Mouse (Mus musculus): ENCODE data around the gene Gm11634. TPM values are rescaled to one million over a fixed set of nuclear protein-coding genes. Genes with fewer than 3 reads are reported as not detected.
A peak's percentile ranks its signal among the peaks of the same experiment; 100 is the strongest.

The Gm11634 gene
- total and polyA plus RNA-seq, 3 experiments, result not detected

DNA sequence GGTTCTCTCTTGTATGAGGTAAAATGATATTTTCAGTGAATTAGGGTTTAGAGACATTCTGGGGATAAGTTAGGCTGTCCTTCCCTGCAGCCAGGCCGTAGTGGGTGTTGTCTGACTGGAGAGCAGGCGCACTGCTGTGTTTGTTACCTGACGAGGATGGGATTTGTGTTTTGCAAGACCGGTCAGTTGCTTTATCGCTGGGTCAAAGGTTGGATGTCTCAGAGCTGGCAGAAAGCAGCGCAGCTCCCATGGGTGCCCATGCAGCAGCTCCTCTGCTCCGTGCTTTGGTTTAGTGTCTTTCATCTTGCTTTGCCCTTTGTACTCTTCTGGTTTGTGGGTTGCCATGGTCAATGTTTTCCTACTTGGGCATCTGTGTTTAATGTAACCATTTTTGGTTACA lies 42.5 kb downstream of the Gm11634 start:
- H3K9me3 ChIP-seq (replicated peaks; ENCODE audit: insufficient read depth, low read length), result no peaks in the 10 kb centered on the region
- no peak for DNase-seq (ENCODE audit: low read depth, low spot score)
- no peak overlapping the region for H3K9ac ChIP-seq (ENCODE audit: control insufficient read depth, low read depth, low read length, poor library complexity, severe bottlenecking)
- no peak overlapping the region for H3K4me3 ChIP-seq (ENCODE audit: control insufficient read depth in 1 of 2, insufficient read depth in 1 of 2, low read depth in 2 of 2, low read length in 2 of 2)
- H3K27me3 ChIP-seq (ENCODE audit: control insufficient read depth in 1 of 2, insufficient read depth in 2 of 2, low read length in 2 of 2), result no peaks in the 10 kb centered on the region
- peaks cover 20% of the 10 kb centered on the region for H3K79me2 ChIP-seq (ENCODE audit: control insufficient read depth, insufficient read depth, low read length, poor library complexity)
- H3K4me1 ChIP-seq (ENCODE audit: control insufficient read depth in 1 of 2, insufficient read depth in 2 of 2, low read length in 2 of 2), result peaks cover 2 to 5% of the 10 kb centered on the region in 2 experiments; a peak in 3 of 4 replicates
- TF ChIP-seq JUND (IDR thresholded peaks at IDR 0.05; ENCODE audit: low read depth, low read length), result no peak
- peaks cover 8 to 13% of the 10 kb centered on the region in 2 experiments for H3K36me3 ChIP-seq (ENCODE audit: control insufficient read depth in 1 of 2, insufficient read depth in 2 of 2, low read length in 2 of 2)
- no peak overlapping the region for H3K27ac ChIP-seq (ENCODE audit: control insufficient read depth, low read depth, low read length)

DNA sequence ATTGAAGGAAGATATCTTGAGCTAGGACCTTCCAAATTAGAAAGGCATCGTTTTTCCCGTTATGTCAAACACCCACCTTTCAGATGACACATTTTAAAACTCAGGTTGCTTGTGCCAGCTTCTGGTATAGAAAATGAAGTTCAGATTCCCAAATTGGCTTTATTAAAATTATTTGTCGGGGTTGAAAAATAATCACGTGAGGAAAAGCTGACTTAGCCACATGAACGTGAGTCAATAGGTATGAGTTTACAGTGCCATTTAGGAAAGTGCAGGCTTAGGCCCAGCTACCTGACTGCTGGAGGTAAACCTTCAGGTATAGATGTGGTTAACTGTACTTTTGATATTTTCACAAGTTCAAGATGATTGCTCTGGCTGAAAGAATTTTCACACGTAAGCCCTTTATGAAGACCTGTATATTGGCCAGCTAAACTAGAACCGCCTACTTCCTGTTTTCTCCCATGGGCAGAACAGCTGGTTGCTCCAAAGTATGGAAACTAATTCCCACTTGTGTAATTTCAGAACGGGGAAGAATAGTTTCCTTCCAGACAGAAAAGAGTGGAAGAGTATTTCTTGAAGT lies 45.6 kb downstream of the Gm11634 start:
- DNase-seq (ENCODE audit: low read depth, low spot score), result peak; percentile 76

DNA sequence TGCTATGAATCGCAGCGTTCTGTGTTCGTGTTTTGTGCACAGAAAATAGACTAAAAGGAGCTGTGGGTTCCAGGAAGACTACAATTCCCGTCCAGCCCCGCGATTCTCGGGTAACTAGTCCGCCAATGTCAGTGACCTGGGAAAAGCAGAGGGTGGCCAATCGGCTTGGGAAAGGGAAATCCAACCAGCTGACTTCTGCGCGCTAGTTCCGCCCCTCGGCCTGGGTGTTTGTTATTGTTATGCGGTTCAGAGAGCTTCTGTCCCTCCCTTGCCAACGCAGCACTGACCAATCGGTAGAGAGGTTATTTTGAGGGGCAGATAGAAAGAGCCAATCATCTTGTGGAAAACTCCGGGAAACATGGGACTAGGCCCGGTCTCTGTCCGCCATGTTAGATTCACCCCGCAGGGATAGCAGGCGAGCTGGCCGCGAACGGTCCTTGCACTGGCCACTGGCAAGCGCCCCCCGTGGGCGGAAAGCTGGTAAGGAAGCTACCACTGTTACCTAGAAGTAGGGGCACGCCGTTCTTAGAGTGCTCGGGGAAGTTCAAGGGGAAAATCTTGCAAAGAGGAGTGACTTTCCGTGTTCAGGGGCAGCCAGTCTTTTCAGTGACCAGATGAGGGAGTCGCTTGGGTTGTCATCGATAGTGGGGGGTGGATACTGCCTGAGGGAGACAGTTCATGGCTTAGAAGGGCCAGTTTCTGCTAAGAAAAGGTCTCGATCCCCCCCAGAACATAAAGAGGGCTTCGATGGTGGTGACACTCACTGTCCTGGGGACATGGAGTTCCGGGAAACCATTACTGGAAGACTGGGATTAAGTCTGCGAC lies 46.4 kb downstream of the Gm11634 start:
- peak overlapping the region; percentile 93 for H3K4me3 ChIP-seq (ENCODE audit: control insufficient read depth in 1 of 2, insufficient read depth in 1 of 2, low read depth in 2 of 2, low read length in 2 of 2)
- H3K27ac ChIP-seq (ENCODE audit: control insufficient read depth, low read depth, low read length), result peak overlapping the region; percentile 92
- no peaks in the 10 kb centered on the region for H3K27me3 ChIP-seq (ENCODE audit: control insufficient read depth in 1 of 2, insufficient read depth in 2 of 2, low read length in 2 of 2)
- peak; percentile 100 for DNase-seq (ENCODE audit: low read depth, low spot score)
- H3K36me3 ChIP-seq (ENCODE audit: control insufficient read depth in 1 of 2, insufficient read depth in 2 of 2, low read length in 2 of 2), result peaks cover 4 to 23% of the 10 kb centered on the region in 2 experiments
- H3K79me2 ChIP-seq (ENCODE audit: control insufficient read depth, insufficient read depth, low read length, poor library complexity), result peaks cover 39% of the 10 kb centered on the region
- peak overlapping the region; percentile 88 for H3K9ac ChIP-seq (ENCODE audit: control insufficient read depth, low read depth, low read length, poor library complexity, severe bottlenecking)
- peaks cover 2 to 11% of the 10 kb centered on the region in 2 experiments; a peak in 3 of 4 replicates for H3K4me1 ChIP-seq (ENCODE audit: control insufficient read depth in 1 of 2, insufficient read depth in 2 of 2, low read length in 2 of 2)
- no peaks in the 10 kb centered on the region for H3K9me3 ChIP-seq (replicated peaks; ENCODE audit: insufficient read depth, low read length)
- TF ChIP-seq POLR2AphosphoS2 (IDR thresholded peaks at IDR 0.05; ENCODE audit: low read length), result peak; percentile 86
- TF ChIP-seq HCFC1 (IDR thresholded peaks at IDR 0.05; ENCODE audit: low read depth, low read length), result peak; percentile 86
- TF ChIP-seq ZKSCAN1 (IDR thresholded peaks at IDR 0.05; ENCODE audit: low read depth, low read length), result 0 out of 2 replicates have a peak, but pooled peaks have one; percentile 7
- TF ChIP-seq MYB (IDR thresholded peaks at IDR 0.05; ENCODE audit: low read depth, low read length), result no peak
- no peak for TF ChIP-seq TAL1 (IDR thresholded peaks at IDR 0.05; ENCODE audit: low read length)
- no peak for TF ChIP-seq RCOR1 (IDR thresholded peaks at IDR 0.05; ENCODE audit: low read depth, low read length)
- no peak for TF ChIP-seq ZC3H11A (IDR thresholded peaks at IDR 0.05; ENCODE audit: low read depth, low read length)
- TF ChIP-seq POLR2AphosphoS5 (IDR thresholded peaks at IDR 0.05; ENCODE audit: borderline replicate concordance, low read depth, low read length), result no peak
- TF ChIP-seq CHD2 (IDR thresholded peaks at IDR 0.05; ENCODE audit: low read length), result peak; percentile 82
- peak; percentile 55 for TF ChIP-seq NRF1 (IDR thresholded peaks at IDR 0.05; ENCODE audit: insufficient read depth, low read depth, low read length, poor library complexity, severe bottlenecking)
- TF ChIP-seq TCF12 (IDR thresholded peaks at IDR 0.05; ENCODE audit: low read depth, low read length), result peak; percentile 43; the same call in 1 of the 2 replicates
- TF ChIP-seq MAZ (IDR thresholded peaks at IDR 0.05; ENCODE audit: low read depth, low read length), result peak; percentile 48; the same call in 1 of the 2 replicates
- no peak for TF ChIP-seq CTCF (IDR thresholded peaks at IDR 0.05 in 2 of 3, conservative IDR thresholded peaks at IDR 0.05 in 1 of 3; ENCODE audit: control insufficient read depth in 1 of 3, insufficient read depth in 1 of 3, low read depth in 2 of 3, low read length in 3 of 3, poor library complexity in 1 of 3, severe bottlenecking in 1 of 3)
- TF ChIP-seq USF1 (IDR thresholded peaks at IDR 0.05; ENCODE audit: low read depth, low read length), result peak; percentile 82
- TF ChIP-seq MEF2A (IDR thresholded peaks at IDR 0.05; ENCODE audit: extremely low read depth, insufficient replicate concordance, low read depth, low read length, poor library complexity, severe bottlenecking), result no peak; the same call in 1 of the 2 replicates
- no peak for TF ChIP-seq GATA1 (IDR thresholded peaks at IDR 0.05; ENCODE audit: low read depth, low read length)

More for the DNA sequence above, 45.6 kb downstream of the Gm11634 start:
- peak overlapping the region; percentile 88 for H3K9ac ChIP-seq (ENCODE audit: control insufficient read depth, low read depth, low read length, poor library complexity, severe bottlenecking)
- H3K79me2 ChIP-seq (ENCODE audit: control insufficient read depth, insufficient read depth, low read length, poor library complexity), result peaks cover 39% of the 10 kb centered on the region
- H3K4me3 ChIP-seq (ENCODE audit: control insufficient read depth in 1 of 2, insufficient read depth in 1 of 2, low read depth in 2 of 2, low read length in 2 of 2), result peak overlapping the region; percentile 93
- peaks cover 2 to 11% of the 10 kb centered on the region in 2 experiments; a peak in 3 of 4 replicates for H3K4me1 ChIP-seq (ENCODE audit: control insufficient read depth in 1 of 2, insufficient read depth in 2 of 2, low read length in 2 of 2)
- TF ChIP-seq CHD2 (IDR thresholded peaks at IDR 0.05; ENCODE audit: low read length), result no peak
- no peak; the same call in 1 of the 2 replicates for TF ChIP-seq ELF1 (IDR thresholded peaks at IDR 0.05; ENCODE audit: low read depth, low read length)
- TF ChIP-seq POLR2AphosphoS2 (IDR thresholded peaks at IDR 0.05; ENCODE audit: low read length), result no peak
- TF ChIP-seq SIN3A (IDR thresholded peaks at IDR 0.05; ENCODE audit: low read length), result peak; percentile 74
- TF ChIP-seq BHLHE40 (IDR thresholded peaks at IDR 0.05; ENCODE audit: borderline replicate concordance, low read depth, low read length), result peak; percentile 84
- no peak for TF ChIP-seq E2F4 (IDR thresholded peaks at IDR 0.05; ENCODE audit: borderline replicate concordance, low read depth, low read length)
- no peak for TF ChIP-seq POLR2A (IDR thresholded peaks at IDR 0.05; ENCODE audit: control insufficient read depth in 1 of 2, insufficient read depth in 1 of 2, low read depth in 1 of 2, low read length in 2 of 2, poor library complexity in 1 of 2)
- TF ChIP-seq MEF2A (IDR thresholded peaks at IDR 0.05; ENCODE audit: extremely low read depth, insufficient replicate concordance, low read depth, low read length, poor library complexity, severe bottlenecking), result no peak
- no peak for TF ChIP-seq TAL1 (IDR thresholded peaks at IDR 0.05; ENCODE audit: low read length)
- TF ChIP-seq HCFC1 (IDR thresholded peaks at IDR 0.05; ENCODE audit: low read depth, low read length), result no peak
- TF ChIP-seq USF1 (IDR thresholded peaks at IDR 0.05; ENCODE audit: low read depth, low read length), result peak; percentile 59
- no peak for TF ChIP-seq ZC3H11A (IDR thresholded peaks at IDR 0.05; ENCODE audit: low read depth, low read length)
- TF ChIP-seq ETS1 (IDR thresholded peaks at IDR 0.05; ENCODE audit: low read depth, low read length), result peak; percentile 35; the same call in 1 of the 2 replicates
- no peak for TF ChIP-seq POLR2AphosphoS5 (IDR thresholded peaks at IDR 0.05; ENCODE audit: borderline replicate concordance, low read depth, low read length)
- peaks cover 4 to 23% of the 10 kb centered on the region in 2 experiments for H3K36me3 ChIP-seq (ENCODE audit: control insufficient read depth in 1 of 2, insufficient read depth in 2 of 2, low read length in 2 of 2)
- no peaks in the 10 kb centered on the region for H3K9me3 ChIP-seq (replicated peaks; ENCODE audit: insufficient read depth, low read length)
- no peaks in the 10 kb centered on the region for H3K27me3 ChIP-seq (ENCODE audit: control insufficient read depth in 1 of 2, insufficient read depth in 2 of 2, low read length in 2 of 2)
- H3K27ac ChIP-seq (ENCODE audit: control insufficient read depth, low read depth, low read length), result peak overlapping the region; percentile 70

All from MEL (cell line).